Mouse (Mus musculus) MEL (cell line): ENCODE measurements around the gene Smad9. TPM values are rescaled to one million over a fixed set of nuclear protein-coding genes. Genes with fewer than 3 reads are reported as not detected.

Experiments used
- DNase-seq: peaks from one replicate; pipeline ENCODE4 v3.0.0; 2011; ENCODE audit warnings: low read depth, low spot score
- H3K27ac ChIP-seq: 2 replicates; pipeline ENCODE4 v1.5.1; 2012; ENCODE audit warnings: low read depth, mild to moderate bottlenecking, control low read depth, low read length, moderate library complexity; ENCODE audit not compliant: control insufficient read depth
- H3K27me3 ChIP-seq, 2 experiments: fragments of 150-350 bp in 1 of 2; sonication (generic) in 1 of 2; 2 replicates each; pipeline ENCODE4 v1.6.1; 2012; ENCODE audit warnings: low read length in 2 of 2, mild to moderate bottlenecking in 2 of 2, improper control_type of control experiment in 1 of 2, moderate library complexity in 1 of 2; ENCODE audit not compliant: insufficient read depth in 2 of 2, control insufficient read depth in 1 of 2
- H3K36me3 ChIP-seq, 2 experiments: 2 replicates each; pipeline ENCODE4 v1.6.1; 2012 to 2014; ENCODE audit warnings: low read length in 2 of 2, improper control_type of control experiment in 1 of 2, inconsistent platforms in 1 of 2, mild to moderate bottlenecking in 1 of 2; ENCODE audit not compliant: insufficient read depth in 2 of 2, control insufficient read depth in 1 of 2
- H3K4me1 ChIP-seq, 2 experiments: fragments of 150-350 bp in 1 of 2; sonication (generic) in 1 of 2; 2 replicates each; pipeline ENCODE4 v1.6.1; 2012; ENCODE audit warnings: low read length in 2 of 2, improper control_type of control experiment in 1 of 2, mild to moderate bottlenecking in 1 of 2; ENCODE audit not compliant: insufficient read depth in 2 of 2, control insufficient read depth in 1 of 2
- H3K4me3 ChIP-seq, 2 experiments: fragments of 150-350 bp in 1 of 2; sonication (generic) in 1 of 2; 2 replicates each; pipeline ENCODE4 v1.5.1; 2012; ENCODE audit warnings: low read depth in 2 of 2, low read length in 2 of 2, mild to moderate bottlenecking in 2 of 2, moderate library complexity in 2 of 2, control low read depth in 1 of 2, improper control_type of control experiment in 1 of 2; ENCODE audit not compliant: control insufficient read depth in 1 of 2, insufficient read depth in 1 of 2
- H3K79me2 ChIP-seq: 2 replicates; pipeline ENCODE4 v1.6.1; 2012; ENCODE audit warnings: mild to moderate bottlenecking, low read length, moderate library complexity; ENCODE audit not compliant: control insufficient read depth, poor library complexity, insufficient read depth
- H3K9ac ChIP-seq: 2 replicates; pipeline ENCODE4 v1.6.1; 2012; ENCODE audit warnings: low read depth, mild to moderate bottlenecking, control low read depth, low read length, moderate library complexity; ENCODE audit not compliant: control insufficient read depth, poor library complexity, severe bottlenecking
- H3K9me3 ChIP-seq: fragments of 150-350 bp; sonication (generic); replicated peaks from 2 replicates; pipeline ENCODE4 v1.6.1; 2012; ENCODE audit warnings: mild to moderate bottlenecking, low read length, improper control_type of control experiment, moderate library complexity; ENCODE audit not compliant: insufficient read depth
- BHLHE40 ChIP-seq: IDR thresholded peaks from 2 replicates; pipeline ENCODE4 v1.6.1; 2012; ENCODE audit warnings: low read depth, mild to moderate bottlenecking, inconsistent platforms, low read length, improper control_type of control experiment, borderline replicate concordance
- CHD1 ChIP-seq: IDR thresholded peaks from 2 replicates; pipeline ENCODE4 v1.6.1; 2012; ENCODE audit warnings: low read depth, mild to moderate bottlenecking, inconsistent platforms, low read length, improper control_type of control experiment
- ELF1 ChIP-seq: IDR thresholded peaks from 2 replicates; pipeline ENCODE4 v1.6.1; 2014; ENCODE audit warnings: low read depth, mild to moderate bottlenecking, inconsistent platforms, low read length, improper control_type of control experiment, moderate library complexity
- EP300 ChIP-seq, 2 experiments: IDR thresholded peaks; 2 replicates each; pipeline ENCODE4 v1.6.1; 2011; ENCODE audit warnings: improper control_type of control experiment in 2 of 2, low read length in 2 of 2, low read depth in 1 of 2, mild to moderate bottlenecking in 1 of 2
- ETS1 ChIP-seq: IDR thresholded peaks from 2 replicates; pipeline ENCODE4 v1.6.1; 2012; ENCODE audit warnings: low read depth, mild to moderate bottlenecking, inconsistent platforms, low read length, improper control_type of control experiment, moderate library complexity
- GATA1 ChIP-seq: IDR thresholded peaks from 2 replicates; pipeline ENCODE4 v1.6.1; 2011; ENCODE audit warnings: low read depth, low read length, improper control_type of control experiment
- MXI1 ChIP-seq: IDR thresholded peaks from 2 replicates; pipeline ENCODE4 v1.6.1; 2011; ENCODE audit warnings: mild to moderate bottlenecking, low read depth, low read length, improper control_type of control experiment
- MYB ChIP-seq: IDR thresholded peaks from 2 replicates; pipeline ENCODE4 v1.6.1; 2011; ENCODE audit warnings: mild to moderate bottlenecking, low read depth, low read length, improper control_type of control experiment
- MYC ChIP-seq: IDR thresholded peaks from 2 replicates; pipeline ENCODE4 v1.6.1; 2011; ENCODE audit warnings: low read depth, mild to moderate bottlenecking, low read length, improper control_type of control experiment, moderate library complexity
- POLR2A ChIP-seq, 2 experiments: IDR thresholded peaks; 2 replicates each; pipeline ENCODE4 v1.6.1; 2011 to 2012; ENCODE audit warnings: low read length in 2 of 2, mild to moderate bottlenecking in 2 of 2, control low read depth in 1 of 2, improper control_type of control experiment in 1 of 2, low read depth in 1 of 2, moderate library complexity in 1 of 2; ENCODE audit not compliant: control insufficient read depth in 1 of 2, insufficient read depth in 1 of 2, poor library complexity in 1 of 2
- RCOR1 ChIP-seq: IDR thresholded peaks from 2 replicates; pipeline ENCODE4 v1.6.1; 2012; ENCODE audit warnings: low read depth, mild to moderate bottlenecking, inconsistent platforms, low read length, improper control_type of control experiment
- SIN3A ChIP-seq: IDR thresholded peaks from 2 replicates; pipeline ENCODE4 v1.6.1; 2012; ENCODE audit warnings: low read length, improper control_type of control experiment, inconsistent platforms
- SMC3 ChIP-seq: IDR thresholded peaks from 2 replicates; pipeline ENCODE4 v1.6.1; 2011; ENCODE audit warnings: low read depth, low read length, improper control_type of control experiment
- TCF12 ChIP-seq: IDR thresholded peaks from 2 replicates; pipeline ENCODE4 v1.6.1; 2014; ENCODE audit warnings: low read depth, mild to moderate bottlenecking, inconsistent platforms, low read length, improper control_type of control experiment, moderate library complexity
- USF2 ChIP-seq, 2 experiments: IDR thresholded peaks; 2 replicates each; pipeline ENCODE4 v1.6.1; 2011 to 2012; ENCODE audit warnings: improper control_type of control experiment in 2 of 2, low read length in 2 of 2, borderline replicate concordance in 1 of 2, inconsistent platforms in 1 of 2, low read depth in 1 of 2, mild to moderate bottlenecking in 1 of 2; ENCODE audit not compliant: insufficient read depth in 1 of 2
- polyA plus RNA-seq, 2 experiments: library from polyadenylated mRNA; stranded (reverse) in 1 of 2; unstranded in 1 of 2; fragments of >175 nt in 1 of 2; fragments of >200 nt in 1 of 2; gene quantifications; 2 replicates each; pipeline versions ENCODE4 v1.2.1 to v1.2.4; 2012; ENCODE audit warnings: low replicate concordance in 2 of 2, low read depth in 1 of 2; ENCODE audit not compliant: insufficient read length in 2 of 2, insufficient read depth in 1 of 2, missing spikeins in 1 of 2
- total RNA-seq: library from RNA; depleted of rRNA; stranded (reverse); fragments of 300-350 nt; gene quantifications from 2 replicates; pipeline ENCODE4 v1.2.3, GENCODE M21; 2012

Gene Smad9
- total and polyA plus RNA-seq, 3 experiments, result 0.01 TPM; not detected in 2

- Histone ChIP-seq H3K27me3 (no peaks in the 10 kb centered on the region), H3K79me2 (no peaks in the 10 kb centered on the region), H3K36me3 (peaks cover 0 to 9% of the 10 kb centered on the region in 2 experiments; a peak in 2 of 4 replicates), H3K27ac (no peak overlapping the region; the same call in 1 of the 2 replicates), H3K4me1 (peaks cover 0 to 9% of the 10 kb centered on the region in 2 experiments; a peak in 3 of 4 replicates), H3K9ac (0 out of 2 replicates have a peak overlapping the region, but pooled peaks have one; percentile 5), H3K9me3 (no peaks in the 10 kb centered on the region), H3K4me3 (peak overlapping the region in 1 of 2 experiments; percentile 17; a peak in 1 of 4 replicates)
- peak; percentile 69 for DNase-seq
- TF ChIP-seq GATA1, result peak; percentile 62; the same call in 1 of the 2 replicates
- TF ChIP-seq ELF1, result peak; percentile 77
- TF ChIP-seq SIN3A, result 0 out of 2 replicates have a peak, but pooled peaks have one; percentile 13
- peak; percentile 84 for TF ChIP-seq RCOR1
- TF ChIP-seq MYB, result 0 out of 2 replicates have a peak, but pooled peaks have one; percentile 26
- no peak for TF ChIP-seq SMC3
- TF ChIP-seq TCF12, result peak; percentile 51; the same call in 1 of the 2 replicates
- TF ChIP-seq CHD1, result no peak
- TF ChIP-seq EP300 (IDR thresholded peaks at IDR 0.05; ENCODE audit: low read depth in 1 of 2, low read length in 2 of 2), result peak; percentile 55 to 61; a peak in 3 of 4 replicates
- TF ChIP-seq ETS1, result 0 out of 2 replicates have a peak, but pooled peaks have one; percentile 18
- no peak for TF ChIP-seq USF2 (IDR thresholded peaks at IDR 0.05; ENCODE audit: borderline replicate concordance in 1 of 2, insufficient read depth in 1 of 2, low read depth in 1 of 2, low read length in 2 of 2)
These were observed 20.7 kb downstream of the Smad9 start for GRCm38 (mm10) chr3:54775989-54776631.

GRCm38 (mm10) chr3:54790601-54791000 is 35.2 kb downstream of the Smad9 start:
- no peaks in the 10 kb centered on the region for H3K9me3 ChIP-seq
- no peaks in the 10 kb centered on the region for H3K27me3 ChIP-seq

More at GRCm38 (mm10) chr3:54790601-54791000, 35.2 kb downstream of the Smad9 start:
- TF ChIP-seq BHLHE40, result no peak
- no peak for TF ChIP-seq MYB
- no peak for TF ChIP-seq POLR2A (IDR thresholded peaks at IDR 0.05; ENCODE audit: control insufficient read depth in 1 of 2, insufficient read depth in 1 of 2, low read depth in 1 of 2, low read length in 2 of 2, poor library complexity in 1 of 2)
- no peak for TF ChIP-seq MXI1
- no peak for TF ChIP-seq MYC
- TF ChIP-seq SMC3, result no peak
- H3K4me3 ChIP-seq, result no peak overlapping the region
- H3K27ac ChIP-seq, result no peak overlapping the region
- no peak overlapping the region for H3K9ac ChIP-seq
- no peaks in the 10 kb centered on the region for H3K36me3 ChIP-seq
- no peaks in the 10 kb centered on the region for H3K79me2 ChIP-seq
- DNase-seq, result no peak
- H3K4me1 ChIP-seq, result no peaks in the 10 kb centered on the region
